Mouse (Mus musculus) monocyte, adult 5-6 weeks (primary cell): ENCODE results near the gene Taar7b. TPM values are rescaled to one million over a fixed set of nuclear protein-coding genes. Genes with fewer than 3 reads are reported as not detected.

ENCODE experiments used
- ATAC-seq: fragments of 153-309, 156-312 bp; replicated peaks from 2 replicates; pipeline ENCODE4 v1.8.0; 2017; ENCODE audit warnings: mild to moderate bottlenecking; ENCODE audit not compliant: low TSS enrichment, insufficient number of reproducible peaks, severe bottlenecking, poor library complexity, low FRiP score
- total RNA-seq: library from RNA; stranded (forward); fragments of 200-1000, 200-491, 200-594 nt; gene quantifications from 3 replicates; pipeline ENCODE4 v1.2.3, GENCODE M21; 2017

Taar7b gene
- not detected in 3 replicates for total RNA-seq

GRCm38 (mm10) chr10:23999639-24000038 lies at the start of gene Taar7b:
Gene Taar7b, plus strand, starts transcription at chr10:23999939.
- ATAC-seq: no peak

GRCm38 (mm10) chr10:23951714-23952113 lies 48.0 kb upstream of the Taar7b start:
- no peak for ATAC-seq

GRCm38 (mm10) chr10:23959071-23959470 lies 40.7 kb upstream of the Taar7b start:
- no peak for ATAC-seq

GRCm38 (mm10) chr10:23960444-23960915 lies 39.3 kb upstream of the Taar7b start, which contains the start of gene Taar4:
Gene Taar4, plus strand, starts transcription at chr10:23960494.
- ATAC-seq: no peak

GRCm38 (mm10) chr10:23963444-23963843 lies 36.3 kb upstream of the Taar7b start:
- ATAC-seq: no peak

GRCm38 (mm10) chr10:23964921-23965610 lies 34.7 kb upstream of the Taar7b start:
- ATAC-seq: 0 out of 2 replicates have a peak, but pooled peaks have one; percentile 35

- no peak for ATAC-seq
Observed at GRCm38 (mm10) chr10:23970656-23971165, 29.0 kb upstream of the Taar7b start, which contains the start of gene Taar5. Gene Taar5, plus strand, starts transcription at chr10:23970706.

GRCm38 (mm10) chr10:23971256-23971655 lies 28.5 kb upstream of the Taar7b start:
- no peak for ATAC-seq

GRCm38 (mm10) chr10:23977958-23978357 lies 21.8 kb upstream of the Taar7b start:
- no peak for ATAC-seq

GRCm38 (mm10) chr10:23978901-23979705 lies 20.6 kb upstream of the Taar7b start:
- no peak for ATAC-seq

- no peak for ATAC-seq
Observed at GRCm38 (mm10) chr10:23985546-23985945, 14.2 kb upstream of the Taar7b start, which contains the start of gene Taar6. Gene Taar6, minus strand, starts transcription at chr10:23985646.

GRCm38 (mm10) chr10:23986419-23986818 lies 13.3 kb upstream of the Taar7b start:
- no peak for ATAC-seq

- no peak for ATAC-seq
Observed at GRCm38 (mm10) chr10:23993381-23993780, 6.4 kb upstream of the Taar7b start, which contains the start of gene Taar7a. Gene Taar7a, minus strand, starts transcription at chr10:23993481.

GRCm38 (mm10) chr10:24006442-24006841 lies 6.7 kb downstream of the Taar7b start:
- ATAC-seq: no peak

- no peak for ATAC-seq
Observed at GRCm38 (mm10) chr10:24007034-24007433, 7.3 kb downstream of the Taar7b start.

GRCm38 (mm10) chr10:24008143-24008542 lies 8.4 kb downstream of the Taar7b start:
- no peak for ATAC-seq

- ATAC-seq: no peak
Observed at GRCm38 (mm10) chr10:24026922-24027321, 27.2 kb downstream of the Taar7b start, which contains the start of gene Taar7d. Gene Taar7d, plus strand, starts transcription at chr10:24027222.

- no peak for ATAC-seq
Observed at GRCm38 (mm10) chr10:24031347-24031746, 31.6 kb downstream of the Taar7b start.

- no peak for ATAC-seq
Observed at GRCm38 (mm10) chr10:24037314-24037713, 37.6 kb downstream of the Taar7b start, which contains the start of gene Taar7e. Gene Taar7e, plus strand, starts transcription at chr10:24037614.
